Mouse (Mus musculus): ENCODE data around the gene Slc17a2.
"Not testable (repeated sequence)": the region's sequence is repeated elsewhere in the genome, so short reads cannot be mapped to it uniquely, and the experiment has no call there.

Gene Slc17a2

GRCm38 (mm10) chr13:23806422-23807052 lies at the start of gene Slc17a2:
TSS of gene Slc17a2 (plus strand) at chr13:23806993.
- DNase-seq (ENCODE audit: low spot score in 2 of 2), result no peak

DNA sequence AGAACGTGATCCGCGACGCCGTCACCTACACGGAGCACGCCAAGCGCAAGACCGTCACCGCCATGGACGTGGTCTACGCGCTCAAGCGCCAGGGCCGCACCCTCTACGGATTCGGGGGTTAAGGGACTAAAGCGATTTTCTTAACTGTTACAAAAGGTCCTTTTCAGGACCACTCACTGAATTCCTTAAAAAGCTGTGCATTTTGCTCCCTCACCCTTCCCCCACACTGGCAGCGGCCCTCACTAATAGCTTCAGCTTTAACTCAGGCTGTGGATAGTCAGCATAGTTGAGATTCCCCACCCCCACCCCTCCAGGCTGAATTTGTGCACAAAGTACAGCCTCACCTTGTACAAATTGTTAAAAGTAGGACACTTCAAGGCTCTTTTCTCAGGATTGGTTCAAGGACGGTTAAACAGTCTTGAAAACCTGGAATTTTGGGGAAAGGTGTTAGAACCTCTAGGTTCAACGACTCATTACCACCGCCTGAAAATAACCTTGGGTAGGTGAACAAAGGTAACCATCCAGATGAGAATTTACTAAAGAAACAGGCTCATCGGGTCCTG lies 49.5 kb upstream of the Slc17a2 start:
- DNase-seq (ENCODE audit: low spot score in 2 of 2), result no peak

DNA sequence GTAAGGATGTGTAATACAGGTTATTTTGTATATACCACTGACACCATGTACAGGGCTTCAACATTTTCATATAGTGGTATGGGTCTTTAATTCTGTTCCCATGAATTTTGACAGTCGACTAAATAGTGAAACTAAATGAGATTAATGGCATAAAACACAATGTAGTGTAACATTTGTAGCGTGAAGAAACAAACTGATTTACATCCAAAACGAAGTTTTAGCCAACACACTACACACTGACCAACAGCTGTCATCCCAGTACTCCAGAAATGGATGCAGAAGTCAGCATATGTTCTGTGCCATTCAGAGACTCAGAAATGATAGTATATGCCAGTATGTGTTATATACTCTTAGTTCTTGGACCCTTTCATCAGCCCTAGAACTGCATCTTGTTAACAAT lies 48.9 kb upstream of the Slc17a2 start:
- no peak for DNase-seq (ENCODE audit: low spot score in 2 of 2)

GRCm38 (mm10) chr13:23759251-23759771 lies 47.5 kb upstream of the Slc17a2 start:
- DNase-seq (ENCODE audit: low spot score in 2 of 2), result no peak

DNA sequence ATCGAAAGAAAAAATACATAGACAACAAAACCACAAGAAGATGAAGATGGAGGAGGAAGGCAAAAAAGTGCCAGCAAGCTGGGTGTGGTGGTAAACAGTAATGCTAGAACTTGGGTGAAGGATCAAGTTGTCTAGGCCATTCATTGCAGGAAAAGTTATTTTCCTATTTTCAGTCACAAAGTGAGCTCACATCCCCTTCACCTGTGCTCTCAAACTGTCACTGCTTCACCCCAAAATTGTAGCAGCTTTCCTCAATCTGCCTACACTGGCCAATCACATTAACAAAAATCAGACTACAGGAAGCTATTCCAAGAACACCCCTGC lies 46.9 kb upstream of the Slc17a2 start:
- no peak for DNase-seq (ENCODE audit: low spot score in 2 of 2)

DNA sequence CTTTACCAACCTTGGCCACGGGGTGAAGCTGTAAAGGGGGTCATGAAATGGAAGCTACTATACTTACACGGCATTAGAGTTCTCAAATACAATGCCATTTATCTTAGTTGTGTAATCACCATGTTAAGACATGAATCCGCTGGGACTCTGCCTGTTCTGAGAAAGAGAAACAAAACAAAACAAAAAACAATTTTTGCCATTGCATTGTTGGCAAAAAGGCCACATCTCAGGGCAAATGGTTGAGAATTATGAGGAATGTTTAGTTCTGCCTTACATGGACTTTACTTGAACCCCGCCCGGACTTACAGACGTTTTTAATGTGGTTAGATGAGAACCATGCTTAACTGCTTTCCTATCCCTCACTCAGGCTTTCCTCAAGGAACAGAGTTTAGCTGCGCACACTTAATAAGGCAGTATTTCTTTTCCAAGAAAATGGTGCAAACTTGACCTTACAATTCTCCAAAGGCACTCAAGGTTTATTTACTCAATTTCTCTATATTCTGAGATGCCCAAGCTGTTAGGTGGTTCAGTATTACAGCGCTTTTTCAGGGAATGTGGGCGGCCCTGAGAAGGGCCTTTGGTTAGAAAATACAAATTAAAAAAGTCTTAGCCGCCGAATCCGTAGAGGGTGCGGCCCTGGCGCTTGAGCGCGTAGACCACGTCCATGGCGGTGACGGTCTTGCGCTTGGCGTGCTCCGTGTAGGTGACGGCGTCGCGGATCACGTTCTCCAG lies 46.4 kb upstream of the Slc17a2 start:
- DNase-seq (ENCODE audit: low spot score in 2 of 2), result no peak

DNA sequence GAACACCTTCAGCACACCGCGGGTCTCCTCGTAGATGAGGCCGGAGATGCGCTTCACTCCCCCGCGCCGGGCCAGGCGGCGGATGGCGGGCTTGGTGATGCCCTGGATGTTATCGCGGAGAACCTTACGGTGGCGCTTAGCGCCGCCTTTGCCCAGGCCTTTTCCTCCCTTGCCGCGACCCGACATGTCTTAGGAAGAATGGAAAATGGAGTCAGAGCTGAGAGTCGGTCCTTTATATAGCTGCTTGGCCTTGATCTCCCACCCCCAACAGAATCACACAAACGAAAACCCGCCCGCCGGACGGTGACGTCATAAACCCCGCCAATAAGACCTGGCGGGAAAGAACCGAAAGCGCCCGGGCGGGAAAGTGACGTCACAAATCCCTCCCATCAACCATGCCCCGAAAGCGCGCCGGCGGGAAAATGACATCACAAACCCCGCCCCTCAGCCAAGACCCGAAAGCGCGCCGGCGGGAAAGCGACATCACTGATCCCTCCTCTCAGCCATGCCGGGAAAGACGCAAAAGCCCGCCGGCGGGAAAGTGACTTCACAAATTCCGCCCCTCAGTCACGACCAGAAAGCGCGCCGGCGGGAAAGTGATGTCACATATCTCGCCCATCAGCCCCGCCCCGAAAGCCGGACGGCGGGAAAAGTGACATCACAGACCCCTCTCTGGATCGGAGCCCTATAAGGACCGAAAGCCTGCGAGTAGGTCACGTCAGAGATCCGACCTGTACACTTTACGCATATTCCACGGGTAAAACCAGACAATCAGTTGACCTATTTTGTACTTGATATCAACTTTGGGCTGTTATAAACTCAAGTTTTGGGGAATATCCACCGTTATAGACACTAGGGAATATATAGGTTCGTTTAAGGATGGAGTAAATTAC lies 45.6 kb upstream of the Slc17a2 start, which contains the start of gene Hist1h4a:
Gene Hist1h4a, minus strand, starts transcription at position 259 of the 893 bp plus-strand sequence.
- peak; percentile 90 to 98 for DNase-seq (ENCODE audit: low spot score in 2 of 2)

- DNase-seq (ENCODE audit: low spot score in 2 of 2), result peak; percentile 27 to 52
Measured at GRCm38 (mm10) chr13:23761871-23762821, 44.6 kb upstream of the Slc17a2 start, which contains the start of gene Hist1h3a. TSS of gene Hist1h3a (minus strand) at chr13:23762386.

- DNase-seq (ENCODE audit: low spot score in 2 of 2), result no peak
Measured at GRCm38 (mm10) chr13:23763242-23763585, 43.6 kb upstream of the Slc17a2 start.

- DNase-seq (ENCODE audit: low spot score in 2 of 2), result peak; percentile 68 to 73
Measured at GRCm38 (mm10) chr13:23763586-23764323, 43.0 kb upstream of the Slc17a2 start, which contains the start of gene Hist1h1a. TSS of gene Hist1h1a (plus strand) at chr13:23763666.

GRCm38 (mm10) chr13:23764324-23765171 lies 42.2 kb upstream of the Slc17a2 start:
- no peak for DNase-seq (ENCODE audit: low spot score in 2 of 2)

DNA sequence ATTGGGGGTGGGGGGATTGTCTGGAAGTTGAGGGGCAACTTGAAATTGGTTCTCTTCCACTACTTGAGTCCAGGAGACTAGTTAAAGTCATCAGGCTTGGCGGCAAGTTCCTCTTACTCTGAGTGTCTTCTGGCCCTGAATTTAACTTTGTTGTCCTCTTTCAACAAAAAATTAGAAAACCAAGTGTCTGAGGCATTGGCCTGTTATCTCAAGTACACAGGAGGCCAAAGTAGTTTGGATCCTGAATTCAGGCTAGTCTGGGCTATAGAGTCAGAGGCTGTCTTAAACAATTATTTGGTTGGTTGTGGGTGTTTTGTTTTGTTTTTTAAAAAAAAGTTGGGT lies 41.6 kb upstream of the Slc17a2 start:
- DNase-seq (ENCODE audit: low spot score in 2 of 2), result no peak

- DNase-seq (ENCODE audit: low spot score in 2 of 2), result no peak
Measured at GRCm38 (mm10) chr13:23766772-23767171, 40.0 kb upstream of the Slc17a2 start.

GRCm38 (mm10) chr13:23768834-23769397 lies 37.9 kb upstream of the Slc17a2 start:
- DNase-seq (ENCODE audit: low spot score in 2 of 2), result no peak

- DNase-seq (ENCODE audit: low spot score in 2 of 2), result not testable (repeated sequence)
Measured at GRCm38 (mm10) chr13:23769613-23770012, 37.2 kb upstream of the Slc17a2 start, which contains the start of gene Trim38. TSS of gene Trim38 (plus strand) at chr13:23769913.

GRCm38 (mm10) chr13:23772561-23773313 lies 34.1 kb upstream of the Slc17a2 start:
- no peak for DNase-seq (ENCODE audit: low spot score in 2 of 2)

DNA sequence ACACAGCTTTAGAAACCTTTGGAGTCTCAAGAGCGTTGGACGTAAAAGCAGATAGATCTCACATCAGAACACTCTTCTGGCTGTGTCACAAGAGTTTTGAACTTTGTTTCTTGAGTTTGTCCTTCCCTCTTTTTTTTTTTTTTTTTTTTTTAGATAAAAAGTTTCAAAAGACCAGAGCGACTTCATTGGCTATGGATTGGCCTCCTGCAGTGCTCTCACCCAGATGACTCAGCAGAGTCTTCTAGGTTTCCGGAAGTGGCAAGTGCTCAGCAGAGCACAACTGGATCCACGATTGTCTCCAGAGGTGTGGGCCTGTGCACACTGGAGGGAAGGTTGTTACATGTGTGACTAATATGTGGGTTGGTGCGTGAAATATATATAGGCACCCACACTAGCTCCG lies 28.5 kb upstream of the Slc17a2 start:
- DNase-seq (ENCODE audit: low spot score in 2 of 2), result no peak

- DNase-seq (ENCODE audit: low spot score in 2 of 2), result no peak
Measured at GRCm38 (mm10) chr13:23779025-23779424, 27.8 kb upstream of the Slc17a2 start.
